Mouse (Mus musculus): ENCODE measurements around the gene Irf2bp2. TPM values are rescaled to one million over a fixed set of nuclear protein-coding genes. Genes with fewer than 3 reads are reported as not detected.
A peak's percentile ranks its signal among the peaks of the same experiment; 100 is the strongest.
"Not testable (repeated sequence)": the region's sequence is repeated elsewhere in the genome, so short reads cannot be mapped to it uniquely, and the experiment has no call there.

The Irf2bp2 gene
- total RNA-seq, 2 experiments from 2014 or later = 19.5 to 21.3 TPM

- no peak for ATAC-seq (replicated peaks; ENCODE audit: low FRiP score, poor library complexity, severe bottlenecking)
Observed at GRCm38 (mm10) chr8:126609556-126610263, 15.9 kb upstream of the Irf2bp2 start.

DNA sequence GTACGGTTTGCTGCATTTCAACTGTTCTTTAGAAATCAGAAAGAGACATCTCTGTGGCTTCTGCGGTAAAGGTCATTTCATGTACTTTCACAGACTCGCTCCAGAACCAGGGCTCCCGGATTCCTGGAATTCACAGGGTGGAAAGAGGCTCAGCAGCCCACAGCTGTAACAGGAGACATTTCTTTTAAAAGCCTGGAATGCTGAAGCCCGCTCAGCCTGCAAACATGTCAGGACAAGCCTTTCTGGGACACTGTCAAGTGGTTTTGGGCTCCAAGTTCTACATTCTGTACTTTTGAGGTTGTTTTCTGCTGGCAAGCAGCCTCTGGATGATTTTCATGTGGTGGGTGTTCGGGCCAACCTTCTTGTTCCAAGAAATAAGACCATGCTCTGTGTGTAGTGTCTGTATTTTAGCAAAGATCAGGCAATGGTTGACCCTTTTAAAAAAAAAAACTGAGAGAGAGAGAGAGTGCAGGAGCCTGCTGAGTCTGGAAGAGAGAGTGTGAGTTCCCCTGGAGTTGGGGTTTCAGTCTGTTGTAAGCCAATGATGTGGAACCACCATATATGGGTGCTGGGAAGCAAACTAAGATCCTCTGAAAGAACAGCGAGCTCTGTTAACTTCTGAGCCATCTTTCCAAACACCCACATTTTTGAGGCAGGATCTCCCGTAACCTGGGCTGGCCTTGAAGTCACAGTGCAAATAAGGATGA is 9.6 kb upstream of the Irf2bp2 start:
- no peak for ATAC-seq (replicated peaks; ENCODE audit: low FRiP score, poor library complexity, severe bottlenecking)

DNA sequence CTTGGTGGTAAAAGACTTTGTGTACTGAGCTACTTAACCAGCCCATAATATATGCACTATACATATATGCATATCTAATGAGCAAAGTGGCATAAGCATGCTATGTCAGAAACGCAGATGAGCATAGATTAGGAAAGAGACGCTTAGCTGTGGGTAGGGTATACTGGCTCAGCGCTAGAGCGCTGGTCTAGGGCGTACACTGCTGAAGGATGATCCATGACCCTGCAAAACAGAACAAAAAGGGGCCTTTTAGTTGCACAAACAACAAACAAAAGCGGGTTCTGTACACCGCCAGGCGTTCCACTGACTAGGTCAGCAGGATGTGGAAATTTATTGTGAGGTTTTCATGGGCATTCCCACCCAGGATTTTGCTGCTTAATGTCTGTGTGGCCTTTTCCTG is 8.9 kb upstream of the Irf2bp2 start:
- ATAC-seq (replicated peaks; ENCODE audit: low FRiP score, poor library complexity, severe bottlenecking) = no peak

DNA sequence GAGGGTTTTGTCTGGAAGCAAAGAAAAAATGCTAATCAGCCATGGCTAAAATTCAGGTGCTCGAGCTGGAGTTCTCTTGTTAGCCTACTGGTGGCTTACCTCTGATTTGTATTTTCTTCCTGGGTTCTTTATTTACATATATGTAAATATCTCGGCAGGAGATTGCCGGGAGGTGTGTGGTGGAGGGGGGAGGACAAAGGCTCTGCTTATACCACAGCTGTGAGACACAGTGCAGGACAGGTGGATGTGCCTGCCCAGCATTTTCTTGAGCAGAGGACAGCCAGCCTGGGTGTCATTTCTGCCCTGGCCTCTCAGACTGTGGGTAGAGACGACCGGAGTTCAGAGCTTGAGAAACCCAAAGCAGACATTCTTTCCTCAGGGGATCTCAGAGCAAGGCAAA is 7.5 kb upstream of the Irf2bp2 start:
- no peak for ATAC-seq (replicated peaks; ENCODE audit: low FRiP score, poor library complexity, severe bottlenecking)

DNA sequence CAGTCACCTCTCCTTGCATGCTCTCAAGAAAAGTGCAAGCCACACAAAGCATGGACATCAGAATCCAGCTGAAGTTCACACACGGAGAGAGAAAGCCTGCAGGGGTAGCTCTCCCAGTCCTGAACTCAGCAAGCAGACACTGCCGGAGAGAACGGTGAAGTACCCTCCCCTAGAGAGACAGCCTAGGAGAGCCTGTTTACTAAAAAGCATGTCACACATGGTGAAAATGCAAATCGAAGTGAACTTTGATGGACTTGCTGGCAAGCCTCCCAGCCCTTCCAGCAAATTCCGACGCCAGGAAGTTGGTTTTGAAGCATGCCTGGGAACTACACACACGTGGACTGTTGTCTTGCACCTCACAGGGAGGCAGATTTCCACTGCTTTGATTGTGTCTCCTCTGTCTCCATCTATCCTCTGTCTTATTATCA is 7.0 kb upstream of the Irf2bp2 start:
- no peak for ATAC-seq (replicated peaks; ENCODE audit: low FRiP score, poor library complexity, severe bottlenecking)

DNA sequence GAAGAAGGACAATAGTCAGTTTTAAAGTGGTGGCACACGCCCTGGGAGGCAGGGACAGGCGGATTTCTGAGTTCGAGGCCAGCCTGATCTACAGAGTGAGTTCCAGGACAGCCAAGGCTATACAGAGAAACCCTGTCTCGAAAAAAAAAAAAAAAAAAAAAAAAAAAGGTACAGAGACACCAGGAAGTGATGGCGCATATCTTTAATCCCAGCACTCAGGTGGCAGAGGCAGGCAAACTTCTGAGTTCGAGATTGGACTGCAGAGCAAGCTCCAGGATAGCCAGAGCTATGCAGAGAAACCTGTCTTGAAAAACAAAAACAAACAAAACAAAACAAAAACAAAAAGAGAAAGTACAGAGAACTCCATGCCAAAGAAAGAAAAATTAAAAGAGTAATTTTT is 6.6 kb upstream of the Irf2bp2 start:
- ATAC-seq (replicated peaks; ENCODE audit: low FRiP score, poor library complexity, severe bottlenecking) = not testable (repeated sequence)

GRCm38 (mm10) chr8:126599297-126599696 is 5.5 kb upstream of the Irf2bp2 start:
- ATAC-seq (replicated peaks; ENCODE audit: low FRiP score, poor library complexity, severe bottlenecking) = no peak

DNA sequence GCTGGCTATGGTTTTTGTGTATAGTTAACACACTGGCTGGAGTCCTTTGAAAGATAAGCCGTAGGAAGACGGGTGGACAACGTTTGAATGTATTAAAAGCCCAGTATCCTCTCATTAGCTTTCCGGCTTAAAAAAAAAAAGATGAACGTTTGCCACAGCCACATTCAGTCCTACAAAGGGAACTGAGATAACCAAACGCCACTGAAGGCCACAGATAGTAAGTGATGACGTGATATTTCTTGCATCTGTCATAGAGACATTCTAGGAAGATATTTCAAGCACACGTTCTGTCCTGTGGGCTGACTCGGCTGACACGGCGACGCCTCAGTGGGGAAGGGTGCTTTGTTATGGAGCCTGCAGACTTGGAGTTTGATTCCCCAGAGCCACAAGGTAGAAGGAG is 4.4 kb upstream of the Irf2bp2 start:
- peak; percentile 53 for ATAC-seq (replicated peaks; ENCODE audit: low FRiP score, poor library complexity, severe bottlenecking)

DNA sequence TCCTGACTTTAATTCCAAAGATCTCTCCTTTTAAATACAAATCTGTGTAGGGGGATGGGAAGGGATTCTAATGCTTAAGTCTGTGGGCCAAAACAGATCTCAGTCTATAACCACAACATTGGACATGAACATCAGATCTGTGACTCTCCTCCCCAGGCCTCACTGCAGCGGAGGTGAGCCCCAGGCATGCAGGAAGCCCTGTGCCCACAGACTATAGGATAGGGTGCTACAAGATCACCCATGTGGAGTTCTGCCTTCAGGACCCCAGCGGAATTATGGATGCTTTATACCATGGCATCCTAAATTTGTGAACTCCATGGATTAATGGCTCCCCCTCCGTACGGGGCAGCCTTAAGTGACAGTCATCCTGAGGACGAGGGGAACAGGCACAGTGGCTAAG is 2.9 kb upstream of the Irf2bp2 start:
- no peak for ATAC-seq (replicated peaks; ENCODE audit: low FRiP score, poor library complexity, severe bottlenecking)

DNA sequence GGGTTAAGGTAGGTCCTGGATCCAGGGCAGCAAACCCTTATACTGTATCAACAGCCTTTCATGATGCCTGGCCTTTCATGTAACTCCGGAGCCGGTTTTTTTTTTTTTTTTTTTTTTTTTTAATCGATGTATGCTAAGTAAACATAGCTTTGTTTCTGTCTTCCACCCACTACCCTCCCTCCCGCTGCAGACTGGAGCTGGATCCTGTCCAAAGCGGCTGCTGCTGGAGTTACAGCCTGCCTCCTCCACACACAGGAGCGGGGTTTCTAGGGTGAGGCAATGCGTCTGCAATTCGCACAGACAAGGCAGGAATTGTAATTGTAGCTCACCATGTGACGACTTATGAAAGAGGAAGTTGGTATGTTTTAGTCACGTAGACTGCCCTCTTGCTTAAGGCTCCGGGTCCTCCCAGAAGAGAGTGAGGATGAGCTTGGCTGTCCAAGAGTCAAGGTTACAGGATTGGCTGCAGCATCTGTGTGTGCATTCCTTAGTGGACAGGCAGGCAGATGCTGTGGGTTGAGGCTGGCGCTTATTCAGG is 2.4 kb upstream of the Irf2bp2 start:
- ATAC-seq (replicated peaks; ENCODE audit: low FRiP score, poor library complexity, severe bottlenecking) = no peak

GRCm38 (mm10) chr8:126595204-126596061 is 1.6 kb upstream of the Irf2bp2 start:
- ATAC-seq (replicated peaks; ENCODE audit: low FRiP score, poor library complexity, severe bottlenecking) = no peak

- ATAC-seq (replicated peaks; ENCODE audit: low FRiP score, poor library complexity, severe bottlenecking) = peak; percentile 56
Observed at GRCm38 (mm10) chr8:126594481-126595000, 755 bp upstream of the Irf2bp2 start.

DNA sequence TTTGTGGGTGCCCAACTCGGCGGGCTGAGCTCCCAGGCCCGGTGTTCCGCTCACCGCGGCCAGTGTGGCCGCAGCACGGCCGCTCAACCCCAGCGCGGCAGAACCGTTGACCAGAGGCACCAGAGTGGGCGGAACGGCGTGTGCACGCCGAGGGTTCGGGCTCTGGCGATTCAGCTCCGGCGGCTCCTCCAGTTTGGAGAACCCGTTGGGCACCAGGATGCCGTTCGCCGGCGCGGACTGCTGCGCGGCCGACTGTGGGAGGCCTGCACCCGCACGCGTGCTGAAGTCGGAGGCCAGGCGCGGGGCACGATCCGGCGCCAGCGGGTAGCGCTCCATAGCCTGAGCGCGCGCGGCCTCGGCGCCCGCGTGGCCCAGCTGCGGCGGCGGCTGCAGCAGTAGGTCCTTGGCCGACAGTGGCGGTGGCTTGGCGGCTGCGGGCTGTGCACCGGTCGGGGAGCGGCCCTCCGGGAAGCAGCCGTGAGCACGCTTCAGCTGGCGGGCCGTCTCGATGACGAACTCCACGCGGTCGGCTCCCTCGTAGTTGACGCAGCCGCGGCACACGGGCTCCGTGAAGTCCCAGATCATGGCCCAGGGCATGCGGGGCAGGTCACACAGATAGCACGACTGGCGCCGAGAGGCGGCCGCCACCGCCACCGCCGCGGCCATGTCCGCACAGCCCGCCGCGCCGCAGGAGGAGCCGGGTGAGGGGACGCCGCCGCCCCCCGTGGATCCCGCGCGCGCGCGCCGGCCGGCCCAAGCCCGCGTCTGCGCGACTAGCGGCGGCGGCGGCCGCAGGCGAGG is 815 bp downstream of the Irf2bp2 start:
- ATAC-seq (replicated peaks; ENCODE audit: low FRiP score, poor library complexity, severe bottlenecking) = no peak

DNA sequence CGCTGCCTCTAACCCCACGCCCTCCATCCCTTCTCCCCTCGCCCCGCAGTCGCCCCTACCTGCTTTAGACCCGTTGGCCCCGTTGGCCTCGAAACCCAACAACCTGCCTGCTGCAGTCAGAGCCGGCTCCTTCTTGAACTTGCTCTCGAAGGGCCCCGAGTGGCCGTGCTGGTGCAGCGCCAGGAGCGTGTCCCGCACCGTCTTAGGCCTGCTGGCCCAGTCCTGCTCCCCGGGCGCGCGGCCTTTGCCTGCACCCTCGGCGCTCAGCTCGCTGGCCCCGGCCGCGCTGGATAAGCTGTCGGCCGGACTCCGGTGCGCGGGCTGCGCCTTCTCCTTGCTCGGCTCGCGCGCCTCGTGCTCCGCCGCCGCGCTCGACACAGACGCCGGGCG is 1.4 kb downstream of the Irf2bp2 start:
- no peak for ATAC-seq (replicated peaks; ENCODE audit: low FRiP score, poor library complexity, severe bottlenecking)

GRCm38 (mm10) chr8:126591821-126592268 is 1.9 kb downstream of the Irf2bp2 start:
- no peak for ATAC-seq (replicated peaks; ENCODE audit: low FRiP score, poor library complexity, severe bottlenecking)

GRCm38 (mm10) chr8:126591141-126591820 is 2.5 kb downstream of the Irf2bp2 start:
- ATAC-seq (replicated peaks; ENCODE audit: low FRiP score, poor library complexity, severe bottlenecking) = no peak

DNA sequence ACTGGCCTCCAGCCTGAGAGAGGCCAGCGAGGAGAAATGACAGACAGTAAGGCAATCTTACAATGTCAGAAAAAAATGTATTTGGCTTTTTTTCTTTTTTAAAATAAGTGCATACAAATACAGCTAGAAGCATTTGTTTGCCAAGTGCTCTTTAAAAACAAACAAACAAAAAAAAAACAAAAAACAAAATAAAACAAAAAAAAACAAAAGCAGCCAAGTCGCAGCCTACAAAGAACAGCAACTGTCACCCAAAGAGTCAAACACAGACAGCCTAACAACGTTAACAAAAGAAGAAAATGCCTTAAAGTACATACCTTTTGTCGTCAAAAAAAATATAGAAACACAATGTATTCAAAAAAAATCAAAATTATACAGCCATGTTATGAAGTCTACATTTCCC is 3.2 kb downstream of the Irf2bp2 start:
- ATAC-seq (replicated peaks; ENCODE audit: low FRiP score, poor library complexity, severe bottlenecking) = no peak

DNA sequence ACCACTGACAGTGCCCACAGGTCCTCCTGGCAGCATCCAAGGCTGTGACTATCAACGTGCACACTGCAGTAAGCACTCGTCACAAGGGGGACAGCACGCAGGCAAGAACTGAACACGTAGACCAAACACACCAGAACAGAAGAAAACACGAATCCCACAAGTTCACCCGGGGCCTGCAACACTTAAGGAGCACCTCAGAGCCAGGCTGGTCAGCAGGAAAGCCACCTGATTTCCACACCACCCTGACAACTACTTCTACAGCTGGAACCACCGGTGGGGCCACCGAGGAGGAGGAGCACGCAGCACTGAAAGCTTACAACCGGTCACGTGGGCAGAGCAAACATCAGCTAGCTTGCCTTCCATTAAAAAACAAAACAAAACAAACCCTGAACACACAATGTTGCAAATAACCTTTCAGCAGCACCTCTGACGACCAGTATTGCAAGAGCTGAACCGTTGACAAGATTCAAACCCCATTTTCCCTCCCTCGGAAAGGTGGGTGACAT is 3.7 kb downstream of the Irf2bp2 start:
- peak; percentile 64 for ATAC-seq (replicated peaks; ENCODE audit: low FRiP score, poor library complexity, severe bottlenecking)

Data from erythroblast, adult 5-6 weeks (primary cell).